Mouse (Mus musculus) NIH3T3 (cell line): Measurements from ENCODE around the gene S100a13.

ENCODE experiments used
- DNase-seq: peaks from one replicate; pipeline ENCODE4 v3.0.0-alpha.2; 2012; ENCODE audit warnings: low read depth

S100a13 gene

GRCm38 (mm10) chr3:90513796-90514590 lies at the start of gene S100a13, which contains the start of gene S100a1:
S100a13 (plus strand) TSS chr3:90514435.
S100a1 (minus strand) TSS chr3:90514392.
- DNase-seq = peak; percentile 48

- no peak for DNase-seq
Observed at GRCm38 (mm10) chr3:90464552-90465080, 49.6 kb upstream of the S100a13 start.

- no peak for DNase-seq
Observed at GRCm38 (mm10) chr3:90465081-90465685, 49.1 kb upstream of the S100a13 start.

- no peak for DNase-seq
Observed at GRCm38 (mm10) chr3:90465686-90466310, 48.4 kb upstream of the S100a13 start, which contains the start of gene Npr1. Npr1 (minus strand) TSS chr3:90465866.

- peak; percentile 89 for DNase-seq
Observed at GRCm38 (mm10) chr3:90466311-90466766, 47.9 kb upstream of the S100a13 start.

- DNase-seq = no peak
Observed at GRCm38 (mm10) chr3:90467618-90468300, 46.5 kb upstream of the S100a13 start.

- DNase-seq = peak; percentile 68
Observed at GRCm38 (mm10) chr3:90472213-90472612, 42.0 kb upstream of the S100a13 start.

- DNase-seq = peak; percentile 45
Observed at GRCm38 (mm10) chr3:90475151-90475830, 38.9 kb upstream of the S100a13 start.

- DNase-seq = peak; percentile 98
Observed at GRCm38 (mm10) chr3:90475831-90476611, 38.2 kb upstream of the S100a13 start, which contains the start of gene Ilf2. Ilf2 (plus strand) TSS chr3:90476126.

- peak; percentile 36 for DNase-seq
Observed at GRCm38 (mm10) chr3:90486998-90487397, 27.2 kb upstream of the S100a13 start.

- DNase-seq = peak; percentile 69
Observed at GRCm38 (mm10) chr3:90488576-90488975, 25.7 kb upstream of the S100a13 start.

GRCm38 (mm10) chr3:90490696-90491256 lies 23.5 kb upstream of the S100a13 start, which contains the start of gene Snapin:
Snapin (minus strand) TSS chr3:90491033.
- peak; percentile 98 for DNase-seq

- DNase-seq = peak; percentile 68
Observed at GRCm38 (mm10) chr3:90491350-90491749, 22.9 kb upstream of the S100a13 start.

- DNase-seq = no peak
Observed at GRCm38 (mm10) chr3:90493831-90494540, 20.2 kb upstream of the S100a13 start.

GRCm38 (mm10) chr3:90495850-90496525 lies 18.2 kb upstream of the S100a13 start:
- no peak for DNase-seq

GRCm38 (mm10) chr3:90497597-90497996 lies 16.6 kb upstream of the S100a13 start:
- DNase-seq = no peak

GRCm38 (mm10) chr3:90503444-90503843 lies 10.8 kb upstream of the S100a13 start:
- no peak for DNase-seq

GRCm38 (mm10) chr3:90505216-90505615 lies 9.0 kb upstream of the S100a13 start:
- DNase-seq = no peak

- no peak for DNase-seq
Observed at GRCm38 (mm10) chr3:90506362-90506761, 7.9 kb upstream of the S100a13 start.
